Mouse (Mus musculus): ENCODE results near the gene Vmn2r38.
"Not testable (repeated sequence)": the region's sequence is repeated elsewhere in the genome, so short reads cannot be mapped to it uniquely, and the experiment has no call there.

DNA sequence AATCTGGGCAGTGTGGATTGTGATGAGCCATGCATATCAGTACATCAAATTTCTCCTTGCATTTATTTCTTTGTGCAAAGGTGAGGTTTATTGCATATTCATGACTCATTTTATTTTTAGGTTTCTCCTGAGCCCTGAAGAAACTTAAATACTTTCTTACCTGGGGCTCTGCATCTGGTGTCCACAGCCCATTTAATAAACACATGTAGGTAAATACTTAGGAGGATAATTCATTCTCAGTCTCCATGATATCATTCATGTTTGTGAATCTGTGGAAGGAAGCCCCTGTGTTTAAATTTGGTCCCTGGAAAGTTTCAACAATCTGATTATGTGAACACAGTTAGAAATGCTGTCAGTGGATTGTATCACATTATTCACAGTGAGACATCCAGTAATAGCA is at the start of gene Vmn2r38:
- not testable (repeated sequence) for TF ChIP-seq CTCF (IDR thresholded peaks at IDR 0.05; ENCODE audit: borderline replicate concordance, extremely low read depth, insufficient read depth, insufficient read length); POLR2A (IDR thresholded peaks at IDR 0.05; ENCODE audit: borderline replicate concordance, extremely low read depth, insufficient read depth, insufficient read length, poor library complexity, severe bottlenecking)

All from brain, embryonic 14.5 days (tissue).